9 mouse cellular contexts compared by ENCODE assay signal in the genomic region with DNA sequence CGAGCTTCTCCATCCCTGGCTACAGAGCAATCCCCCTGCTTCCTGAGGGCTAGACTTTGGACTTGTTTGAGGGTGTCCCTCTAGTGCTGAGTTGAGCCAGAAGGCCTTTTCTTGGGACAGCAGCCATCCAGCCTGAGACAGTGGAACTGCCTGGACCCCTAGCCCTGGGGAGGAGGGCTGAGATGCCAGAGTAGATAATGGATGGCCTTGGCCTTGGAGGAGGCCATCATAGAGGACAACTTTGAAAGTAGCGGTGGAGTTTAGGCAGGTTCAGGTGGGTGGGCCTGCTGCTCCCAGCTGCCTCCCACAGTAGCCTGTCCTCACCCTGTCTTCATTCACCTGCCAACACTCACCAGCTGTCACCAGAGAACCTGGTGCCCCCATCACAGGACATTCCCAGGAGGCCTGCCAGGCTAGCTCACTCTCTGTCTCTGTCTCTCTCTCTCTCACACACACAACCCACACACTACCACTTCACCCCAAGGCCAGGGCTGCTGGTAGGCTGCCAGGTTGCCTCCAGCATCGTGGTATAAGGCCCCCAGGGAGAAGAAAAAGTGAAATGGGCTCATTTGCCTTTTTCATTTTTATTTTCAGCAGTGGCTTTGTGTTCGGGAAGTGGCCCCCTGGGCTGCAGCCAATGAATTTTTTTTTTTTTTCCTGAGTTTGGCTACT. TPM values are rescaled to one million over a fixed set of nuclear protein-coding genes. Genes with fewer than 3 reads are reported as not detected.
A peak's percentile ranks its signal among the peaks of the same experiment; 100 is the strongest.
DNase-seq lines count a peak whose midpoint lies in the region; ATAC-seq and TF ChIP-seq lines count a peak whose summit lies in the region.
"Had no signal": no experiment of that assay in that cellular context is flagged by ENCODE, and none has a peak within 500 bp of the region (broad histone marks: within the 10 kb centered on the region; RNA-seq: fewer than 3 reads in every experiment).

No protein-coding gene starts in this region.

- H3K27me3 ChIP-seq in G1E (ENCODE audit: insufficient read depth, low read length) = no peaks in the 10 kb centered on the region
- no peaks in the 10 kb centered on the region for H3K27me3 ChIP-seq in liver, postnatal 0 days (ENCODE audit: insufficient read depth, low read length)

- no peak for ATAC-seq in G1E (ENCODE audit: extremely low read depth, insufficient number of reproducible peaks, low FRiP score, poor library complexity, severe bottlenecking)
- ATAC-seq in liver, postnatal 0 days = no peak
- ATAC-seq in granulocyte monocyte progenitor cell, adult 5-6 weeks (replicated peaks; ENCODE audit: poor library complexity, severe bottlenecking) = no peak

- DNase-seq in kidney, postnatal 10 days = peak; percentile 10
- no peak for DNase-seq in kidney, postnatal 4 days
- no peak for DNase-seq in G1E (ENCODE audit: low spot score)
- peak; percentile 33 for DNase-seq in liver, postnatal 0 days
- DNase-seq in left cerebral cortex, adult 9 months (ENCODE audit: low spot score in 2 of 2) = no peak

- no peak for TF ChIP-seq CTCF in G1E (IDR thresholded peaks at IDR 0.05; ENCODE audit: low read depth, low read length)
- 0 out of 2 replicates have a peak, but pooled peaks have one; percentile 7 for TF ChIP-seq CTCF in bone marrow, adult 2 months (IDR thresholded peaks at IDR 0.05; ENCODE audit: control insufficient read depth, insufficient read depth, low read length)
- no peak for TF ChIP-seq CTCF in liver, postnatal 0 days (IDR thresholded peaks at IDR 0.05; ENCODE audit: low read depth)

- H3K4me1 ChIP-seq in G1E (ENCODE audit: insufficient read depth, low read depth, low read length) = peaks cover 99% of the 10 kb centered on the region
- peaks cover 40% of the 10 kb centered on the region for H3K4me1 ChIP-seq in bone marrow, adult 2 months (ENCODE audit: control insufficient read depth, insufficient read depth, low read length)
- H3K4me1 ChIP-seq in liver, postnatal 0 days (ENCODE audit: insufficient read depth) = peaks cover 73% of the 10 kb centered on the region

- H3K4me2 ChIP-seq in liver, postnatal 0 days (ENCODE audit: low read depth, low read length) = peak overlapping the region; percentile 85
- H3K4me2 ChIP-seq: midbrain, embryonic 11.5 days had no signal

- H3K36me3 ChIP-seq in G1E (replicated peaks) = peaks cover 100% of the 10 kb centered on the region
- peaks cover 100% of the 10 kb centered on the region for H3K36me3 ChIP-seq in liver, postnatal 0 days (replicated peaks; ENCODE audit: insufficient read depth, low read length)

- no peak for TF ChIP-seq EP300 in liver, postnatal 0 days (IDR thresholded peaks at IDR 0.05; ENCODE audit: low read depth)

- no peaks in the 10 kb centered on the region for H3K9me3 ChIP-seq in G1E (replicated peaks)
- no peaks in the 10 kb centered on the region for H3K9me3 ChIP-seq in liver, postnatal 0 days (ENCODE audit: low read length)

- TF ChIP-seq POLR2A in bone marrow, adult 2 months (IDR thresholded peaks at IDR 0.05; ENCODE audit: borderline replicate concordance, control insufficient read depth, low read depth, low read length) = no peak

- WGBS in bone marrow, adult 2 months = 49% methylated on average over 4 of the region's 4 CpGs
- WGBS in liver, postnatal 0 days (ENCODE audit: insufficient replicate concordance) = 58% methylated on average over 4 of the region's 4 CpGs

- H3K9ac ChIP-seq in liver, postnatal 0 days (replicated peaks) = peak overlapping the region; percentile 35

- peak overlapping the region; percentile 47; the same call in 1 of the 2 replicates for H3K4me3 ChIP-seq in G1E (ENCODE audit: low read depth, low read length)
- H3K4me3 ChIP-seq in bone marrow, adult 2 months (replicated peaks; ENCODE audit: control insufficient read depth, low read depth, low read length) = no peak overlapping the region
- H3K4me3 ChIP-seq in liver, postnatal 0 days (ENCODE audit: low read depth, low read length) = no peak overlapping the region

- peak overlapping the region; percentile 83 for H3K27ac ChIP-seq in bone marrow, adult 2 months (ENCODE audit: control insufficient read depth, insufficient read depth, low read depth, low read length, poor library complexity)
- H3K27ac ChIP-seq in liver, postnatal 0 days (ENCODE audit: low read depth) = peak overlapping the region; percentile 77

RNA-seq across cellular contexts. Expression of a gene that starts 7.7 kb away (rescaled TPM):
- 299 and 342 TPM in 2 replicates for total RNA-seq in G1E (2014; fragmentation: Nextera tagmentation)
- total RNA-seq in G1E (2017) = 35.7 and 36.0 TPM in 2 replicates
- 692 and 737 TPM in 2 replicates for polyA plus RNA-seq in G1E (2012)
- 204 and 219 TPM in 2 replicates for polyA plus RNA-seq in bone marrow, adult 2 months (2011; ENCODE audit: insufficient read depth, insufficient read length, low replicate concordance, missing spikeins)
- polyA plus RNA-seq in liver, postnatal 0 days (2015; fragmentation: Nextera tagmentation; extraction: Ambion mirVana) = 124 and 126 TPM in 2 replicates
- total RNA-seq in granulocyte monocyte progenitor cell, adult 5-6 weeks (2014; fragmentation: Nextera tagmentation) = 127 and 197 TPM in 2 replicates
- total RNA-seq in granulocyte monocyte progenitor cell, adult 5-6 weeks (2017) = 38.8 and 60.4 TPM in 2 replicates

RNA-seq across cellular contexts. Expression of a gene that starts 28.0 kb away (rescaled TPM):
- 165 and 189 TPM in 2 replicates for total RNA-seq in G1E (2014; fragmentation: Nextera tagmentation)
- total RNA-seq in G1E (2017) = 92.4 and 93.2 TPM in 2 replicates
- 60.2 and 71.9 TPM in 2 replicates for polyA plus RNA-seq in G1E (2012)
- 55.2 and 61.5 TPM in 2 replicates for polyA plus RNA-seq in bone marrow, adult 2 months (2011; ENCODE audit: insufficient read depth, insufficient read length, low replicate concordance, missing spikeins)
- polyA plus RNA-seq in liver, postnatal 0 days (2015; fragmentation: Nextera tagmentation; extraction: Ambion mirVana) = 40.0 and 41.5 TPM in 2 replicates
- 95.2 and 147 TPM in 2 replicates for total RNA-seq in granulocyte monocyte progenitor cell, adult 5-6 weeks (2014; fragmentation: Nextera tagmentation)
- 71.2 and 75.6 TPM in 2 replicates for total RNA-seq in granulocyte monocyte progenitor cell, adult 5-6 weeks (2017)

RNA-seq across cellular contexts. Expression of a gene that starts 50.5 kb away (rescaled TPM):
- total RNA-seq in G1E (2014; fragmentation: Nextera tagmentation) = not detected in 2 replicates
- total RNA-seq in G1E (2017) = not detected in 2 replicates
- polyA plus RNA-seq in G1E (2012) = not detected in 2 replicates
- polyA plus RNA-seq in bone marrow, adult 2 months (2011; ENCODE audit: insufficient read depth, insufficient read length, low replicate concordance, missing spikeins) = 0.70 TPM in 1 of 2 replicates, not detected in the other
- 0.07 and 0.09 TPM in 2 replicates for polyA plus RNA-seq in liver, postnatal 0 days (2015; fragmentation: Nextera tagmentation; extraction: Ambion mirVana)
- total RNA-seq in granulocyte monocyte progenitor cell, adult 5-6 weeks (2014; fragmentation: Nextera tagmentation) = not detected in 2 replicates
- not detected in 2 replicates for total RNA-seq in granulocyte monocyte progenitor cell, adult 5-6 weeks (2017)
- total RNA-seq: layer of hippocampus, postnatal 25 days had no signal

Comparison
In these comparisons a context has a peak if more than half of its experiments do, and no peak if none do; other contexts are left out.
1. DNase-seq: peak in kidney, postnatal 10 days (single experiment) and liver, postnatal 0 days (single experiment); none in kidney, postnatal 4 days (0 of 2), G1E (single experiment) and left cerebral cortex, adult 9 months (0 of 2).